Mouse (Mus musculus) limb, embryonic 14.5 days (tissue): Measurements from ENCODE around the gene Cs. TPM values are rescaled to one million over a fixed set of nuclear protein-coding genes. Genes with fewer than 3 reads are reported as not detected.
A peak's percentile ranks its signal among the peaks of the same experiment; 100 is the strongest.

ENCODE experiments used
- ATAC-seq: fragments of 200-750 bp; cut with Nextera tagmentation; 2 replicates; pipeline ENCODE4 v1.8.0; 2017; ENCODE audit warnings: low read depth, moderate number of reproducible peaks, moderate TSS enrichment; ENCODE audit not compliant: low FRiP score
- DNase-seq: peaks from one replicate; pipeline ENCODE4 v3.0.0-alpha.2; 2015; ENCODE audit warnings: low spot score
- H3K27ac ChIP-seq: fragments of 300-500 bp; sonication (generic); replicated peaks from 2 replicates; pipeline ENCODE4 v1.5.1; 2014; ENCODE audit warnings: low read depth, mild to moderate bottlenecking, low read length, moderate library complexity, mixed read lengths
- H3K27me3 ChIP-seq: fragments of 300-500 bp; sonication (generic); 2 replicates; pipeline ENCODE4 v1.6.1; 2014; ENCODE audit warnings: low read length, mixed read lengths; ENCODE audit not compliant: control insufficient read depth, insufficient read depth
- H3K36me3 ChIP-seq: fragments of 300-500 bp; sonication (generic); 2 replicates; pipeline ENCODE4 v1.6.1; 2014; ENCODE audit warnings: mild to moderate bottlenecking, low read length, moderate library complexity, mixed read lengths; ENCODE audit not compliant: control insufficient read depth, insufficient read depth
- H3K4me1 ChIP-seq: fragments of 300-500 bp; sonication (generic); 2 replicates; pipeline ENCODE4 v1.6.1; 2014; ENCODE audit warnings: antibody characterized with exemption, low read length, mixed read lengths; ENCODE audit not compliant: control insufficient read depth, insufficient read depth
- H3K4me2 ChIP-seq: fragments of 300-500 bp; sonication (generic); replicated peaks from 2 replicates; pipeline ENCODE4 v1.6.1; 2014; ENCODE audit warnings: low read depth, mild to moderate bottlenecking, low read length, moderate library complexity; ENCODE audit not compliant: severe bottlenecking
- H3K4me3 ChIP-seq: fragments of 300-500 bp; sonication (generic); replicated peaks from 2 replicates; pipeline ENCODE4 v1.5.1; 2014; ENCODE audit warnings: low read length
- H3K9ac ChIP-seq: fragments of 300-500 bp; sonication (generic); 2 replicates; pipeline ENCODE4 v1.6.1; 2014; ENCODE audit warnings: mild to moderate bottlenecking, low read depth, low read length, moderate library complexity; ENCODE audit not compliant: severe bottlenecking
- H3K9me3 ChIP-seq: fragments of 300-500 bp; sonication (generic); 2 replicates; pipeline ENCODE4 v1.6.1; 2016; ENCODE audit warnings: low read length; ENCODE audit not compliant: control insufficient read depth
- POLR2A ChIP-seq: fragments of 200-500 bp; IDR thresholded peaks from 2 replicates; pipeline ENCODE4 v1.8.0; 2012; ENCODE audit warnings: inconsistent platforms, mild to moderate bottlenecking, moderate library complexity, borderline replicate concordance; ENCODE audit not compliant: insufficient read depth, insufficient read length; ENCODE audit errors: extremely low read depth
- WGBS: fragments of 180-500 bp; shearing (Covaris S2); extraction: QIAGEN DNeasy Blood & Tissue Kit; methylation state at CpG from one replicate; pipeline ENCODE4 v1.1.7; 2014; 5-methylcytosine and 5-hydroxymethylcytosine counted together
- polyA plus RNA-seq, 2 experiments: library from polyadenylated mRNA; depleted of rRNA in 1 of 2; stranded (reverse) in 1 of 2; unstranded in 1 of 2; fragments of >200 nt; fragmentation: Nextera tagmentation in 1 of 2; extraction: Ambion mirVana in 1 of 2; gene quantifications; 2 replicates each; pipeline versions ENCODE4 v1.2.1 to v1.2.3; 2012 to 2014

Gene Cs
- polyA plus RNA-seq, 2 experiments, result 131 to 174 TPM

DNA sequence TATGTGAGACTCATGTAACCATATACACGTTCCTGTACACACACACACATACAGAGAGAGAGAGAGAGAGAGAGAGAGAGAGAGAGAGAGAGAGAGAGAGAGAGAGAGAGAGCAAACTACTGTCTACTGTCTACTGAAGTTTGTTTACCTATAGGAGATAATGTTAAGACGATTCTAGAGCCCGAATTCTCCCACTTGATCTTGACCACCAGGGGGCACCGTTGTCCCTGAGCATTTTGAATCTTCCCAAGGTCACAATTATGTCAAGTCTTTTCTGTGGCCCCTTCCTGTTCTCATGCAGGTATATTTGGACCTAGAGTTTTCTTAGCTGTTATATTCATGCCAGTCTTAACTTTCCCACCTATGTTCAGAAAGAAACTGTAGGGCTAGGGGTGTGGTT lies 2.0 kb upstream of the Cs start:
- H3K27me3 ChIP-seq, result no peaks in the 10 kb centered on the region
- H3K9me3 ChIP-seq, result no peaks in the 10 kb centered on the region
- WGBS, result 3% methylated on average over 4 of the region's 4 CpGs
- H3K4me3 ChIP-seq, result no peak overlapping the region
- peaks cover 7% of the 10 kb centered on the region; the same call in 1 of the 2 replicates for H3K4me1 ChIP-seq
- no peak overlapping the region for H3K9ac ChIP-seq
- no peak overlapping the region for H3K4me2 ChIP-seq
- peaks cover 2% of the 10 kb centered on the region; the same call in 1 of the 2 replicates for H3K36me3 ChIP-seq
- peak; percentile 71 for DNase-seq
- no peak for ATAC-seq
- no peak overlapping the region for H3K27ac ChIP-seq
- no peak for TF ChIP-seq POLR2A

GRCm38 (mm10) chr10:128336195-128336594 lies 1.3 kb upstream of the Cs start:
- H3K27me3 ChIP-seq, result no peaks in the 10 kb centered on the region
- no peak overlapping the region for H3K9ac ChIP-seq
- peaks cover 2% of the 10 kb centered on the region; the same call in 1 of the 2 replicates for H3K36me3 ChIP-seq
- WGBS, result 87% methylated on average over 3 of the region's 3 CpGs
- H3K9me3 ChIP-seq, result no peaks in the 10 kb centered on the region
- no peak for ATAC-seq
- no peak overlapping the region for H3K4me3 ChIP-seq
- DNase-seq, result no peak
- no peak overlapping the region for H3K4me2 ChIP-seq
- peaks cover 7% of the 10 kb centered on the region; the same call in 1 of the 2 replicates for H3K4me1 ChIP-seq
- no peak overlapping the region for H3K27ac ChIP-seq
- no peak for TF ChIP-seq POLR2A

DNA sequence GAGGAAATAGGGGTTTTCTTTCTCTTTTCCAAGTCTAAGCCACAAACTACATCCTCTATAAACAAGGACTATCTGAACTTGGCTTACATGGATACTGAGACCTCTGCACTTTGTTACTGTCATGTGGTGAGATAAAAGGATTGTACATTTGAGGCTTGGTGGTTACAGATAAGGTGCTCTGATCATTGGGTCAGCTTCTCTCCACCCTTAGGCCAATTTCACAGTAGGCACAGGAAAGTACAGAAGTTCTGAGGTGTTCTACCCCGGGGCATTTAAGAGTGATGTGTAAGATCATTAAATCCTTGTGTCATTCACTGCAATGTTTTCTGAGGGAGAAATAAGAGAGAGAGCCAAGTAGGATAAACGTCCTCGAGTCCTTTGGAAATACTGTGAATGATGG lies 937 bp upstream of the Cs start:
- Histone ChIP-seq H3K4me1 (peaks cover 7% of the 10 kb centered on the region; the same call in 1 of the 2 replicates), H3K27ac (no peak overlapping the region), H3K4me3 (peak overlapping the region; percentile 93; the same call in 1 of the 2 replicates), H3K9me3 (no peaks in the 10 kb centered on the region), H3K4me2 (peak overlapping the region; percentile 65), H3K27me3 (no peaks in the 10 kb centered on the region), H3K36me3 (peaks cover 2% of the 10 kb centered on the region; the same call in 1 of the 2 replicates), H3K9ac (no peak overlapping the region; the same call in 1 of the 2 replicates)
- no peak for DNase-seq
- no peak for TF ChIP-seq POLR2A
- no peak for ATAC-seq
- WGBS, result 88% methylated on average over 3 of the region's 3 CpGs

DNA sequence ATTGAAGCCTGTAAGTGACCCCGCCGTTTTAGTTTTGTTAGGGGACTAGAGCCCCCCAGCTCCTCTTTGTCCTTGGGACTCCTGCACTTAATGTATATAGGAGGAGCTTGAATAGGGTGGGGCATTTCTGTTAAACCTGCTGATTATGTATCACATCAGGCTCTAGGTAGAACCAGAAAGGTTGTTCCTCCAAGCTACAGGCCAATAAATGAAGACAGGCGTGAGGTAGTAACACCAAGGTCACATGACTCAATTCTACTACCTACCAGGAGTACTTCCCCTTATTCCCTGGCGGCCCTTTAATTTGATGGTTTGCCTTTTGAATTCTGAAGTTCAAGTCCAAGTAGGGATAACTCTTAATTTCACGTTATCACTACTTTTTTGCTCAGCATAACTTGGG lies 881 bp downstream of the Cs start:
- peak overlapping the region; percentile 93 for H3K4me3 ChIP-seq
- H3K36me3 ChIP-seq, result peaks cover 2% of the 10 kb centered on the region
- 16% methylated on average over 5 of the region's 5 CpGs for WGBS
- no peak for DNase-seq
- no peaks in the 10 kb centered on the region for H3K27me3 ChIP-seq
- H3K4me1 ChIP-seq, result peaks cover 7% of the 10 kb centered on the region; the same call in 1 of the 2 replicates
- ATAC-seq, result no peak
- no peak for TF ChIP-seq POLR2A
- H3K4me2 ChIP-seq, result peak overlapping the region; percentile 71
- peak overlapping the region; percentile 91 for H3K27ac ChIP-seq
- H3K9me3 ChIP-seq, result no peaks in the 10 kb centered on the region
- peak overlapping the region; percentile 85 for H3K9ac ChIP-seq

GRCm38 (mm10) chr10:128338948-128339347 lies 1.4 kb downstream of the Cs start:
- Histone ChIP-seq H3K9me3 (no peaks in the 10 kb centered on the region), H3K9ac (no peak overlapping the region), H3K4me1 (peaks cover 7% of the 10 kb centered on the region; the same call in 1 of the 2 replicates), H3K4me2 (peak overlapping the region; percentile 71), H3K4me3 (peak overlapping the region; percentile 93), H3K36me3 (peaks cover 2% of the 10 kb centered on the region), H3K27ac (no peak overlapping the region), H3K27me3 (no peaks in the 10 kb centered on the region)
- TF ChIP-seq POLR2A, result no peak
- 61% methylated on average over 2 of the region's 2 CpGs for WGBS
- ATAC-seq, result no peak
- DNase-seq, result no peak
